Mouse (Mus musculus) NIH3T3 (cell line): ENCODE results near the gene Olfr331.
"Not testable (repeated sequence)": the region's sequence is repeated elsewhere in the genome, so short reads cannot be mapped to it uniquely, and the experiment has no call there.

Source experiments
- DNase-seq: peaks from one replicate; pipeline ENCODE4 v3.0.0-alpha.2; 2012; ENCODE audit warnings: low read depth

The Olfr331 gene

DNA sequence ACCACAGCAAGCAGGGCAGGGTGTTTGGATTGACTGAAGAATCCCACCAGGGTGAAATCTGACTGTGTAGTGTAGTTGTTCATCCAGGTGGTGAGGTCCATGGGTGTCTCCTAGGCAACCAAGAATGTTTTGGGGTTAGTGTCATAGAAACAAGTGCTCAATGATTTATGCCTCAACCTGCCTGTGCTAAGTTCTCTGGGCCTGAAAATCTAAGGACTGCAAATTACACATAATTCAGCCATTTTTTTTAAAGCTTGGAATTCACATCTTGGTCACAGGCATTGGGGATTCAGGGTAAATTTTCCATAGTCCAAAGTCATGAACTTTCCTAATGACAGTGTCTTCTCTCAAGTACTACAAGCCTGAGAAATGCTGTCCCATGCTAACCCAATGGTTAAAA is at the start of gene Olfr331:
Gene Olfr331 (minus strand): TSS at position 101 of the 400 bp plus-strand sequence.
- not testable (repeated sequence) for DNase-seq

GRCm38 (mm10) chr11:58546322-58546721 is 44.0 kb upstream of the Olfr331 start, which contains the start of gene Olfr329-ps:
Gene Olfr329-ps, minus strand, starts transcription at chr11:58546422.
- no peak for DNase-seq

- DNase-seq = not testable (repeated sequence)
Observed at GRCm38 (mm10) chr11:58534736-58535135, 32.4 kb upstream of the Olfr331 start, which contains the start of gene Olfr330. Gene Olfr330, minus strand, starts transcription at chr11:58534836.

DNA sequence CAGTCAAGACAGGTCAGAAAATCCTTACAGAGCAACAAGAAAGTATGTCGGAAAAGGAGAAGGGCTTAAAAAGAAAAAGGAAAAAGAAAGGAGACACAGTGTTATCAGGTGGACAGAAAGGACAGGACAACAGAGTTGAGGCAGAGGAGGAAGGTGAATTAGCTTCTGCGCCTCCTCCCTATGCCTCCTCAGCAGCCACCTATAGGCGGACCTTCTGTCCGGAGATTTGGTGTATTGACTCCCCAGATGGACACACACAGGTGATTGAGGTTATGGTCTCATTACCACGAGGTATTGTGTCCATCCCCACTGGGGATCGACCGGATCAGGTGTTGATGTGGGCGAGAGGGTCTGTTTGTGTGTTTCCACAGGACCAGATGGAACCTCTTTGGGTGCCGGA is 17.4 kb upstream of the Olfr331 start:
- DNase-seq = not testable (repeated sequence)

- DNase-seq = not testable (repeated sequence)
Observed at GRCm38 (mm10) chr11:58518916-58519315, 16.5 kb upstream of the Olfr331 start.

GRCm38 (mm10) chr11:58509058-58509457 is 6.7 kb upstream of the Olfr331 start:
- DNase-seq = not testable (repeated sequence)

- peak; percentile 62 for DNase-seq
Observed at GRCm38 (mm10) chr11:58499290-58499689, 3.1 kb downstream of the Olfr331 start.

DNA sequence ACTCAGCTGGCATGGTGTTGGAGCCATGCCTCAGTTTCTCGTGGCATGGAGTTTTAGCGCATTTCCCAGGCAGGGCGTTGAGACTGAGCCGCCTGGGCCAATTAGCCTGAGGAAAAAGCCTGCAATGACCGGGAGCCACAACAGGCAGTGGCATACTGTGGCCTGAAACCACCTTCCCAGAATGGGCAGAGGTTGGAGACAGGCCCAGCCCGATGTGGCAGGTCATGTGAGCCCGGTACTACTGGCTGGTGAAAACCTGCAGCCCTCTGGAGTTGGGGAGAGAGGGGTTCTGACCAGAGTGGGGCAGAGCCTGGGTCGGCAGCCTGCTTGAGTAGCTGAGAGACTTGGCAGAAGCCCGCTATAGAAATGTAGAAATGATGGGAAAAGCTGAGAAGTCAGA is 3.6 kb downstream of the Olfr331 start:
- DNase-seq = no peak

DNA sequence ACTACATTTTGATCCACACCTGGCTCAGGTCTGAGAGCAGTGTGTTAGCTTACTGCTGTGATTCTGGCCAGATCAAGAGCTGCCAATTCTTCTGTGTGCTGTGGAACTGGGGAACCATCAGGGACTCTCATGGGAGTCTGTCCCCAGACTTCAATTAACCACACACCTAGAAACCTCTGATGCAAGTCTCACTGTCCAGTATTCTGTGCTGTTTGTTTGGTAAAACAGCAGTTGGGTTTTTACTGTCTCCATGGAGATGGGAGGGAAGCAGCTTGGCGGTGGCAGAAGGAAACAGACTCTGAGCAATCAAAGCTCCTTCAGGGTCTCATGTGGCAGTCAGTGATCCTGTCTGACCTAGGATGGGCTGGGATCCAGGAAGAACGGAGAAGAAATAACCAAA is 9.9 kb downstream of the Olfr331 start, which contains the start of gene Olfr332:
Gene Olfr332 (minus strand): TSS at position 101 of the 400 bp plus-strand sequence.
- no peak for DNase-seq

DNA sequence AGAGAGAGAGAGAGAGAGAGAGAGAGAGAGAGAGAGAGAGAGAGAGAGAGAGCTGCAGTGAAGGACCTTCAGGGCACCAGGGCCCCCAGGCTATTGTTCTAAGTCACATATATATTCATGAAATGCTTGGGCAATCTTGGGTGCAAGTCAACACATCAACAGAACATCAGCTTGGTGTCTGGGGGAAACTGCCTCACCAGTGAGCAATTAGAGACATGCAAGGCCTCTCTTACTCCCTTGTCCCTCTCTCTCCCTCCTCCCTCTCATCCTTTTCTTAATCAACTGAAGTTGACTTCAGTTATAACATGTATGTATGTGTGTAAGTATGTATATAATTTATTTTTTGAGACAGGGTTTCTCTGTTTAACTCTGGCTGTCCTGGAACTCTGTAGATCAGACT is 40.2 kb downstream of the Olfr331 start, which contains the start of gene Olfr30:
Gene Olfr30 (minus strand): TSS at position 101 of the 400 bp plus-strand sequence.
- no peak for DNase-seq

DNA sequence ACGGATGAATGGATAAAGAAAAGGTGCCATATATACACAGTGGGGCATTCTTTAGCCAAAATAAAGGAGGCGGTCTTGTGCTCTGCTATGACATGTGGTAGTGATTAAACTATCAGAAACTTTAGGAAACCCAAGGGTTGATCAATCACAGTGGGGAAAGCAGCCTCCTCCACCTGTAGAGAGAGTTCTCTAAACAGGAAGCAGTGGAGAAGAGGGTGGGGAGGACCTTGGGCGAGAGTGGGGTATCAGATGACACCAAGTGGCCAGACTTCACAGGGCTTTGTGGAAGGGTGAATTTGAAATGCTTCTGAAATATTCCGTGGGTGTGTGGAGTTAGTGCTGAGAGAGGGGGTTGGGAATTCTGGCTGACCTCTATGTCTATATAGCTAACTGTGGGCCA is 48.8 kb downstream of the Olfr331 start:
- no peak for DNase-seq

- DNase-seq = no peak
Observed at GRCm38 (mm10) chr11:58452759-58453158, 49.6 kb downstream of the Olfr331 start, which contains the start of gene Lypd9. Gene Lypd9, minus strand, starts transcription at chr11:58452923.
